Mouse (Mus musculus): Measurements from ENCODE around the gene Sap30l. TPM values are rescaled to one million over a fixed set of nuclear protein-coding genes. Genes with fewer than 3 reads are reported as not detected.

Gene Sap30l
- total RNA-seq, 2 experiments from 2014 or later: 32.0 to 35.3 TPM

DNA sequence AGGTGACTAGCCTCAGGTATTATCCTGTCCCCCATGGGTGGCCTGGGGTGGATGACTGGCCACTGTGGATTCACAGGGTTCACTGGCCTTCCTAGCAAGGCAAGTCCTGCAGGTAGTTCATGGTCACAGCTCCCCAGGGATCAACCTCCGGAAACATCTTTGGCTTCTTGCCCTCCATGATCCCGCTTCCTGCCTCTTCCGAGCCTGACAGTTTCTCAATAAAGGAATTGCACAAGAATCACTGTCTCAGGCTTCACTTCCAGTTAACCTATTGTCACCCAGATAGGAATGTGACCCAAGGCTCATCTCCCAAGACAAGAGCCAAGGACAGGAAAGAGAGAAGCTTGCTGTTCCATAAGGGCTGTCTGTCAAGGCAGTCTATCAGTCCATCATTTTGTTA lies 49.5 kb downstream of the Sap30l start:
- DNase-seq: no peak
- intact Hi-C loops (cut with DNase I): no loop called here

GRCm38 (mm10) chr11:57853571-57853970 lies 52.1 kb downstream of the Sap30l start:
- no peak for DNase-seq
- intact Hi-C loops (cut with DNase I): no loop called here

DNA sequence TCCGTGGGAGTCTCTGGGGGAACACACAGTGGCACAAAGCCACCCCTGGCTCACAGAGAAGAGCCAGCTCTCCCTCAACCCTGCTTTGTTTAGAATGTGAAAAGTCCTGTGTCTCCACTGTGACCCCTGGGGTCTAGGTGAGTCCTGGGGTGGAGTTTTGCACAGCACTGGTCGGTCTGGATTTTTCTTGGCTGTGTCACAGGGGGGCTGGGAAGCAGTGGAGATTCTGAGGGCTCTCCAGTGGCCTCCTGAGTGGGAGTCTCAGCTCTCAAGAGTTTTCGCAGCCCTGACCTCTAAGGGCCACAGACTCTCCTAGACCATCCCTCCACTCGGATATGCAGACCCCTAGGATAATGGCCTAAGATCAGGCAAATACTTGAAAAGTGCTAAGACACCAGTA lies 56.3 kb downstream of the Sap30l start:
- DNase-seq: no peak
- intact Hi-C loops (cut with DNase I): no loop called here

Other genes with a start within 250 kb of the Sap30l start
- 10 to 100 TPM; 11.7 to 12.4 TPM for gene Galnt10, start 156.2 kb upstream of the Sap30l start, total RNA-seq (2021)
- gene Hand1, start 31.2 kb downstream of the Sap30l start, total RNA-seq (2021): not detected
- gene Larp1, start 207.4 kb downstream of the Sap30l start, total RNA-seq (2021): 10 to 100 TPM; 97.9 to 100.0 TPM